Mouse (Mus musculus) small intestine, adult 2 months (tissue): ENCODE measurements around the gene Fam198a. TPM values are rescaled to one million over a fixed set of nuclear protein-coding genes. Genes with fewer than 3 reads are reported as not detected.
A peak's percentile ranks its signal among the peaks of the same experiment; 100 is the strongest.

ENCODE experiments used
- H3K27ac ChIP-seq: fragments of 200-500 bp; 2 replicates; pipeline ENCODE4 v1.5.1; 2012; ENCODE audit warnings: low read depth, low read length, control low read depth, inconsistent platforms; ENCODE audit not compliant: insufficient read depth
- H3K27me3 ChIP-seq: fragments of 200-500 bp; 2 replicates; pipeline ENCODE4 v1.6.1; 2012; ENCODE audit warnings: mild to moderate bottlenecking, moderate library complexity, low read length, inconsistent platforms; ENCODE audit not compliant: control insufficient read depth, insufficient read depth
- H3K36me3 ChIP-seq: fragments of 200-500 bp; 2 replicates; pipeline ENCODE4 v1.6.1; 2012; ENCODE audit warnings: mild to moderate bottlenecking, low read length, control low read depth, inconsistent platforms; ENCODE audit not compliant: control insufficient read depth, insufficient read depth
- H3K4me1 ChIP-seq: fragments of 200-500 bp; 2 replicates; pipeline ENCODE4 v1.6.1; 2012; ENCODE audit warnings: low read length, inconsistent platforms, mixed read lengths; ENCODE audit not compliant: control insufficient read depth, insufficient read depth, insufficient read length
- H3K4me3 ChIP-seq: fragments of 200-500 bp; 2 replicates; pipeline ENCODE4 v1.5.1; 2012; ENCODE audit warnings: low read depth, mild to moderate bottlenecking, control low read depth, inconsistent platforms, low read length, moderate library complexity
- CTCF ChIP-seq: fragments of 200-500 bp; IDR thresholded peaks from 2 replicates; pipeline ENCODE4 v1.5.1; 2012; ENCODE audit warnings: low read depth, mild to moderate bottlenecking, control low read depth, inconsistent platforms, low read length, moderate library complexity, mixed read lengths; ENCODE audit not compliant: insufficient replicate concordance, insufficient read length; ENCODE audit errors: extremely low read depth
- POLR2A ChIP-seq: fragments of 200-500 bp; IDR thresholded peaks from 2 replicates; pipeline ENCODE4 v1.6.1; 2012; ENCODE audit warnings: low read depth, mild to moderate bottlenecking, control low read depth, inconsistent platforms, low read length, moderate library complexity
- WGBS: fragments of 180-500 bp; shearing (Covaris S2); methylation state at CpG from one replicate; pipeline ENCODE4 v1.1.7; 2018; 5-methylcytosine and 5-hydroxymethylcytosine counted together
- polyA plus RNA-seq: library from polyadenylated mRNA; depleted of rRNA; stranded (reverse); fragments of >200 nt; gene quantifications from 2 replicates; pipeline ENCODE4 v1.2.3, GENCODE M21; 2012

Gene Fam198a
- polyA plus RNA-seq, 1 experiment = 0.24 TPM

DNA sequence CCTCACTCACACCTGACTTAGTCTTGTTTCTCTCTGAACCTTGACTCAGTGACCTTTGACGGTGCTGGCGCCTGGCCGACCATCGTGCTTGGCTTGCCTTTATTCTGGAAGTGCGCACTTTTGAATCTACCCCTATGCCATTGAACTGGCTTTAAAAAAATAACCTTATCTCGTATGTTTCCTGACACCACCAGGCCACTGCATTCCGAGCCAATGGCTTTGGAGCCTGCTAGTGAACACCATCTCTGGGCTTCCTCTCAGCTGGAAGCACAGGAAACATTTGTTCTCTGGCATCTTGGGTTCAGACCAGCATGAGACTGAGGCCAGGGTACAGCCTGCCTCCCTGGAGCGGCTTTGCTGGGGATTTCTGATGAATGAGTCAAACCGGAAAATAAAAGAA is 72.0 kb downstream of the Fam198a start:
- H3K4me3 ChIP-seq = no peak overlapping the region
- H3K27ac ChIP-seq = peak overlapping the region; percentile 78; the same call in 1 of the 2 replicates
- H3K27me3 ChIP-seq = no peaks in the 10 kb centered on the region
- WGBS = 61% methylated on average over 9 of the region's 9 CpGs
- peaks cover 5% of the 10 kb centered on the region; the same call in 1 of the 2 replicates for H3K4me1 ChIP-seq
- TF ChIP-seq POLR2A = no peak
- TF ChIP-seq CTCF = no peak
- no peaks in the 10 kb centered on the region for H3K36me3 ChIP-seq

DNA sequence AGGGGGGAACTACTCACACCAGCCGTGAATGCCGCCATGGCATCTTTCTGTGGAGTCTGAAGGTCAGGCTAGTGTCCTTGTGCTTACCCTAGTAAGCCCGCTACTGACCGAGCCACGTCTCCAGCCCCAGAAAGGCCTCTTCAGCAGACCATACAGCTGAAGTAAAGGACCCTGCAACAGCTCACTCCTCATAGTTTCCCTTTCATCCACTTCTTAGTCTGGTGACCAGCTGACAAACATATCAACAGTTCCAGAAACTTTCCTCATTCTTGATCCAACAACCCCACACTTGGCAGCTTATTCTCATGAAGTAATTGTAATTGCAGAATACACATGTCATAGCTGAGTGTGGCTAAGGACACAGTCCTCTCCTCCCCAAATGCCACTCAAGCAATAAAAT is 73.1 kb downstream of the Fam198a start:
- H3K4me3 ChIP-seq = no peak overlapping the region
- H3K27ac ChIP-seq = peak overlapping the region; percentile 78
- H3K27me3 ChIP-seq = no peaks in the 10 kb centered on the region
- H3K4me1 ChIP-seq = peaks cover 5% of the 10 kb centered on the region; the same call in 1 of the 2 replicates
- TF ChIP-seq POLR2A (no peak), CTCF (no peak)
- WGBS = 73% methylated on average over 5 of the region's 5 CpGs
- no peaks in the 10 kb centered on the region for H3K36me3 ChIP-seq

DNA sequence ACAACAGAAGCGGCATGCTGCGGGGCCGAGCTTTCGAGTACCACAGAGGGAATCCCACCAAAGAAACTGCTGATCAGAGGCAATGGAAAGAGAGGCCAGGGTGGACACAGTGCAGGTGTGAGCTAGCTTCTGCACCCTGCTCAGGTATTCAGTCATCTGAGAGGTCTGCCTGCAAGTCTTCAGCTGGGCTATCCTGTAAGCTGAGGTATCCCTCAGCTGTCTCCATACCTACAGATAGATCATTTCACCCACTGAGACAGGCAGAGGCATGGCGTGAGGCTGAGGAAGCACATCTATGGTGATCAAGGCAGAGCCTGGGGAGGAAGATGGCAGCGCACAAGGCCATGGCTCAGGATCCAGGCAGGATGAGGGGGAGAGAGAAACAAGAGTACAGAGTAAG is 73.6 kb downstream of the Fam198a start:
- H3K4me3 ChIP-seq = no peak overlapping the region
- 95% methylated on average over 6 of the region's 6 CpGs for WGBS
- no peaks in the 10 kb centered on the region for H3K27me3 ChIP-seq
- peaks cover 5% of the 10 kb centered on the region; the same call in 1 of the 2 replicates for H3K4me1 ChIP-seq
- no peak overlapping the region for H3K27ac ChIP-seq
- TF ChIP-seq POLR2A (no peak), CTCF (no peak)
- H3K36me3 ChIP-seq = no peaks in the 10 kb centered on the region

DNA sequence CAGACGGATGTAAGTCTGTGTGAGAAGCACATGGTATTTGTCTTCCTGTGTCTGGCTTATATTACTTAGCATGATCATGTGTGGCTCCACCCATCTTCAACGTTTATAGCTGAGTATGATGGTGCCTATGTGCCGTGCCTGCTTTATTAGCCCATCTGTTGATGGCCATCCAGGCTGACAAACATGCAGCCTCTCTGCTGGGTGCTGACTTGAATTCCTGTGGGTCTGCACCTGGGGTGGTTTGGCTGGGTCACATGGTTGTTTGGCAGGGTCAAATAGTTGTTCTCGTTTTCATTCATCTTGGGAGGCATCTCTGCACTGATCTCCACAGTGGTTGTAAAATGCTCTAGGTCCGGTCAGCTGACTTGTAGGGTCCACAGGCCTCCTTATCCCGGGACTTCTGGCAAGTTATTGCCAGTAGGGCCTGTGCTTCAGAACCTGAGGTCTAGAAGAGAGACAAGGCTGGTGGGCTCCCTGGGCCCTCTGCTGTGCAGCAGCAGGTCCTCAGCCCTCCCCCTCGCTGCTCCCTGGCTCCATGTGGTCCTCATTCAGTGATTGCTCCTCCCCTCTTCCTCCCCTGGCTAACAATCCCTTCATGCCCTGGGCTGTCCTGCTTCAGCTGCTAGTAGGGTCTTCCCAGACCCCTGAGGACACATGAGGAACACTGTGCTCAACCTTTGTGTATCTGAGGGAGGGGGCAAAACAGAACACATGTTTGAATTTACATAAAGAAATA is 75.2 kb downstream of the Fam198a start:
- Histone ChIP-seq H3K4me1 (peaks cover 5% of the 10 kb centered on the region; the same call in 1 of the 2 replicates), H3K4me3 (no peak overlapping the region), H3K27ac (no peak overlapping the region), H3K27me3 (no peaks in the 10 kb centered on the region), H3K36me3 (no peaks in the 10 kb centered on the region)
- no peak for TF ChIP-seq POLR2A
- no peak for TF ChIP-seq CTCF
- 46% methylated on average over 7 of the region's 7 CpGs for WGBS

DNA sequence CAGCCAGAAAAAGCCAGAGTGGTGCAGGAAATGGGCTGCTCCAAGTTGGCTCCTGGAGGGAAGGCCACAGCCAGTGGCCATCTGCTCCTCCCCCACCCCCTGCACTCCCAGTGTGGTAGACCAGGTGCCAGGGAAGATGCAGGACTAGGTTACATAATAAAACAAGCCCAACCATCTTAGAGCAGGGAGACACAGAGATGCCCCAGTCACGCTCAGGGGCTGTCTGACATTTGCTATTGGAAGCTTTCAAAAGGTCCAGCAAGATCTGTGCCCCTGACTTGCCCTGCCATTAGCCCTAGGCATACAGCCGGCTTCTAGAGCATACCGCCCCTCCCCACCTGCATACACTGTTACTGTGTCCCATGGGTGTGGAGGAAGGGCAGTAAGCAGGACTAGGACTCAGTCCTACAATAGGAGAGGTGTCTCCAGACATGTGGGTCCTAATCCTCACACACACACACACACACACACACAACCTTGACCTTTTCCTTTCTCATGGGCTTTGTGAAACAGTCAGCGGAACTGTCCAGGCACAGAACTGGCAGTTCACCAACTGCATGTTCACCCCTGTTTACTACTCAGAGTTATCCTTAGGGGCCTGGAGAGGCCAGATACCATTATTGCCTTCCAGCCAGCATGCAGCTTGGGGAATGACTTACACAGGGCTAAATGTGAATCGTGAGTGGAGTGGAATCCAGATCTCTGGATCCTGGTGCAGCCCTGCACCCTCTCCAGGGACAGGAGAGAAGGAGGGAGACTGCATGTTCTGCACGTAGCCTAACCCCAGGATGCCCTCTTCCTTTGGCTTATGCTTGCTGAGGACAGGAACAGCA is 76.5 kb downstream of the Fam198a start:
- H3K36me3 ChIP-seq = no peaks in the 10 kb centered on the region

DNA sequence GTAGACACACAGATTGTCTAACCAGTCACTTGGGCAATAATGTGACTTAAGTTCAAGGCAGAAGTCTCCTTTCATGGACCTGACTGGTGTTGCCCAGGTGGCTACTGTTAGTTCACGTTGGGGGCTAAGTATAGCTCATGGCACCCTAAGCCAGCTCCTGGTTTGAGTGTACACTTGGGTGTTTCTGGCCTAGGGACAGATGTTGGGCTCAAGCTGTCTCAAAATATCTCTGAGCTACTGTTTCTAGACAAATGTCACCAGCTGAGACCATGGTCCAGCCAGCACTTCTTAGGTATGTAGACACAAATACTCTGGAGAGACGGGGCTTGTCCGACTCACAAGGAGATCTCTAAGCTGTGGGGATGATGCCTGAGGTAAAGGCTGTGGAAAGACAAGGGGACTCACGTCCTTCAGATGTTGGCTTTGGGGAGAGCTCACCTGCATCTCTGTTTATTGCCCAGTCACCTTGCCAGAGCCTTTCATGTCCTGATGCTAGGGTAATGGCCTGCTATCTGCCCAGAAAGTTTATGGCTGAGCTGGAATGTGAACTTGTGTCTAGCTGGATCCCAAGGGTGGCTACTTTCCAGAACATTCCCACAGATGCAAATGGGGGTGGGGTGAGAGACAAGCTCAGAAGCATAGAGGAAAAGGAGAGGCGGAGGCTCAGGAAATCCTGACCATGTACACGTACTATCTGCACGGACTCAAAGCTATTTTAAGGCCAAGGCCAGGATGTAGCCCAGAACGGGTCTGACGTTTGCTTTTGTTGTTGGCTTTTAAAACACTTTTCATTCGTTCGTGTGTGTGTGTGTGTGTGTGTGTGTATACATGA is 77.3 kb downstream of the Fam198a start:
- Histone ChIP-seq H3K27me3 (no peaks in the 10 kb centered on the region), H3K27ac (peak overlapping the region; percentile 36), H3K4me1 (peaks cover 4% of the 10 kb centered on the region; the same call in 1 of the 2 replicates), H3K36me3 (no peaks in the 10 kb centered on the region), H3K4me3 (no peak overlapping the region)
- WGBS = 60% methylated on average over 11 of the region's 11 CpGs
- TF ChIP-seq CTCF = no peak
- no peak for TF ChIP-seq POLR2A

More for the DNA sequence above, 76.5 kb downstream of the Fam198a start:
- Histone ChIP-seq H3K4me3 (no peak overlapping the region), H3K27me3 (no peaks in the 10 kb centered on the region), H3K4me1 (peaks cover 5% of the 10 kb centered on the region; the same call in 1 of the 2 replicates), H3K27ac (peak overlapping the region; percentile 34)
- TF ChIP-seq CTCF (no peak), POLR2A (no peak)
- WGBS = 73% methylated on average over 6 of the region's 6 CpGs
